Mouse (Mus musculus) testis, adult 2 months (tissue): ENCODE measurements around the gene Anln.

Source experiments
- CTCF ChIP-seq: fragments of 200-500 bp; IDR thresholded peaks from 2 replicates; pipeline ENCODE4 v1.5.1; 2012; ENCODE audit warnings: low read depth, mild to moderate bottlenecking, inconsistent platforms, low read length, moderate library complexity; ENCODE audit not compliant: control insufficient read depth, insufficient read depth, insufficient replicate concordance
- POLR2A ChIP-seq: fragments of 200-500 bp; IDR thresholded peaks from 2 replicates; pipeline ENCODE4 v1.6.1; 2012; ENCODE audit warnings: low read depth, mild to moderate bottlenecking, inconsistent platforms, low read length, moderate library complexity; ENCODE audit not compliant: control insufficient read depth

GRCm38 (mm10) chr9:22416187-22416586 is 27.2 kb upstream of the Anln start:
- TF ChIP-seq POLR2A = no peak
- TF ChIP-seq CTCF = no peak
